Mouse (Mus musculus) spleen, adult 2 months (tissue): ENCODE measurements around the gene Mmd.

Experiments used
- CTCF ChIP-seq: fragments of 200-500 bp; IDR thresholded peaks from 2 replicates; pipeline ENCODE4 v1.5.1; 2011; ENCODE audit warnings: mild to moderate bottlenecking, inconsistent platforms; ENCODE audit not compliant: insufficient read depth, insufficient read length, insufficient replicate concordance; ENCODE audit errors: extremely low read depth
- POLR2A ChIP-seq: fragments of 200-500 bp; IDR thresholded peaks from 2 replicates; pipeline ENCODE4 v1.6.1; 2011; ENCODE audit warnings: low read depth, low read length, inconsistent platforms

GRCm38 (mm10) chr11:90265581-90265980 lies 16.3 kb downstream of the Mmd start:
- TF ChIP-seq CTCF (no peak), POLR2A (no peak)
